Mouse (Mus musculus): ENCODE data around the gene Diablo. TPM values are rescaled to one million over a fixed set of nuclear protein-coding genes. Genes with fewer than 3 reads are reported as not detected.
A peak's percentile ranks its signal among the peaks of the same experiment; 100 is the strongest.

The Diablo gene
- polyA plus RNA-seq (2015; fragmentation: Nextera tagmentation; extraction: Ambion mirVana), result 104 and 113 TPM in 2 replicates

DNA sequence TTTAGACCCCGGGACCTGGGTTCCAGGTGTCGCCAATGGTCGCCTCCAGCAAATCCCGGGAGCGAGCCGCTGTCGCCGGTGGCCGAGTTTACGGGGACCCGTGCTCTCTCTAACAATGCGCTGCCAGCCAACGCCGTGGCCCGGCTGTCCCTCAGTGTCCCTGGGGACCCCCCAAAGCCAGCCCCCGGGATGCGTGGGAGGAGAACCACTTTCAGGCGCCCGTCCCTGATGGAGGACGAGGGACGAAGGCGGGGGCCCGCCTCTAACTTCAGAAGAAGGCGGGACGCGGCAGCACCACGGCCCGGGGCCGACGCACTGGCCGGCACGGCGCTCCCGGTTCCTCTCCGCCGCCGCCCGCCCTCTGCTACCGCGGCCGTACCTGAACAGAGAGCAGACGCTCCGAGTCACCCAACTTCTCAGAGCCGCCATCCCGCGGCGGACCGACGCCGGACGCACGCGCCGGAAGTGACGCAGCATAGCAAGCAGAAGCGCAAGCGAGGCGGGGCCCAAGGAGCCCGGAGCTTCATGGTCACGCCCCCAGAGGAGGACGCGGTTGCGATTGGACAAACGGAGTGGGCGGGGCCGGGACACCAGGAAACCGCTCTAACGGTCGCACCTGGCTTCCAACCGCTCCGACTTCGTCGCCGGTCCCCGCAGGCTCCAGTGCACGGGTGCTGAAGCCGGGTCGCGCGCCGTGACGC lies at the start of gene Diablo:
TSS of gene Diablo (minus strand) at position 485 of the 701 bp plus-strand sequence.
- under 1% methylated on average over 77 of the region's 82 CpGs for WGBS
- ATAC-seq (ENCODE audit: low read depth), result peak; percentile 99
- Histone ChIP-seq H3K4me1 (replicated peaks; ENCODE audit: control insufficient read depth, insufficient read depth, low read length) (peaks cover 11% of the 10 kb centered on the region), H3K9ac (ENCODE audit: low read length) (peak within 1 kb of the TSS; percentile 89), H3K4me3 (ENCODE audit: low read length) (peak within 1 kb of the TSS; percentile 88), H3K9me3 (ENCODE audit: control insufficient read depth, low read length) (no peaks in the 10 kb centered on the region), H3K27ac (ENCODE audit: low read length) (peak within 1 kb of the TSS; percentile 24; the same call in 1 of the 2 replicates), H3K4me2 (ENCODE audit: low read depth, low read length) (peak within 1 kb of the TSS; percentile 68), H3K36me3 (ENCODE audit: control insufficient read depth, insufficient read depth, low read length) (no peaks in the 10 kb centered on the region; the same call in 1 of the 2 replicates), H3K27me3 (ENCODE audit: control insufficient read depth, insufficient read depth, low read depth, low read length) (no peaks in the 10 kb centered on the region)

DNA sequence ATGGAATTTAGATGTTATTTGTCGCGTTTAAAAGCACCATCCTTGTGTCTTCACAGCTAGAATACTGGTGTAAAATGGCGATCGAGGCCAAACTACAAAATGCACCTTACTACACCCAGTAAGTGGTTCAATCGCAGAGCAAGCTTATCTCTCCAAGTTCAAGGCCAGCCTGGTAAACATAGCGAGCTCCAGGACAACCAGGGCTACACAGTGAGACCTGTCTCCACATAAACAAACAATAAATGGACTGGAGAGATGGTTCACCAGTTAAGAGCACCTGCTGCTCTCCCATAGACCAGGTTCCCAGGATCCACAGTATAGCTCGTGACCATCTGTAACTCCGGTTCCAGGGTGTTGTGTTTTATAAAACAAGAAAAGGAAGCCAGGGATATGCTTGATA lies 49.4 kb upstream of the Diablo start:
- peak; percentile 29 for ATAC-seq (ENCODE audit: low read depth)
- Histone ChIP-seq H3K9ac (ENCODE audit: low read length) (no peak overlapping the region), H3K9me3 (ENCODE audit: control insufficient read depth, low read length) (no peaks in the 10 kb centered on the region), H3K4me3 (ENCODE audit: low read length) (peak overlapping the region; percentile 92), H3K36me3 (ENCODE audit: control insufficient read depth, insufficient read depth, low read length) (peaks cover 7% of the 10 kb centered on the region), H3K27me3 (ENCODE audit: control insufficient read depth, insufficient read depth, low read depth, low read length) (no peaks in the 10 kb centered on the region), H3K4me1 (replicated peaks; ENCODE audit: control insufficient read depth, insufficient read depth, low read length) (peaks cover 6% of the 10 kb centered on the region; the same call in 1 of the 2 replicates), H3K4me2 (ENCODE audit: low read depth, low read length) (peak overlapping the region; percentile 96), H3K27ac (ENCODE audit: low read length) (no peak overlapping the region)
- WGBS, result 59% methylated on average over 8 of the region's 8 CpGs

DNA sequence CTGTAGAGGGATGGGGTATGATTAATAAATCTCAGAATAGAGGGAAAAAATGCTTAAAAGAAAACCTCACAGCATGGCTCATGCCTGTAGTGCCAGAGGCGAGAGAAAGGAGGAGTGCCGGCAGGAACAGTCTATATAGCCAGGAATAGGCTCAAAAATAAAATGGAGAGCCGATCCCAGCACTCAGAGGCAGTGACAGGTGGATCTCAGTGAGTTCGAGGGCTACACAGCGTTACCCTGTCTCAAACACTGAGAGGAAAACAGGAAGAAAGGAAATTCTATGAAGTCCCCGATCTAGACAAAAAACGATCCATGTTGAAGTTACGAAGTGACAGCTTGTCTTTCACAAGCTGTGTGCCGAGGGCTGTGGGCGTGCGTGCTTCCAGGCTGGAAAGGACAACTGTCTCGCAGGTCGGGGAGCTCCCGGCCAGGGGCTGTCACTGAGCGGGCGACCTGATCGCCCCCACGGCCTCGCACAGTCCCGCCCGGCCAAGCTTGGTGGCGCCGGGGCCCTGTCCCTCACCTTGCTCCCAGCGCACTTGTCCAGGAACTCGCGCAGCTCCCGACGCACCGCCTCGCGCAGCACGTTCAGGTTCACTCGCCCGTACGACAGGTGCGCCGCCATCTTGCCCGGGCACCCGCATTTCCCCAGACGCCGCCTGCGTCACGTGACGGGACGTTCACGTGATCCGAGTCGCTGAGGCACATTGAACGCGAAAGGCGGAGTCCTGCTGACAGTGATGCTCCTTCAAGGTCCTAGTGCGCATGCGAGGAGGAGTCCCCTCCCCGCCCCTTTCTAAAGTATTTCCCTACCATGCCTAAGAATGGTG lies 48.6 kb upstream of the Diablo start, which contains the start of gene Vps33a:
TSS of gene Vps33a (minus strand) at position 682 of the 830 bp plus-strand sequence.
- Histone ChIP-seq H3K27me3 (ENCODE audit: control insufficient read depth, insufficient read depth, low read depth, low read length) (no peaks in the 10 kb centered on the region), H3K9me3 (ENCODE audit: control insufficient read depth, low read length) (no peaks in the 10 kb centered on the region), H3K4me1 (replicated peaks; ENCODE audit: control insufficient read depth, insufficient read depth, low read length) (peaks cover 6% of the 10 kb centered on the region; the same call in 1 of the 2 replicates), H3K36me3 (ENCODE audit: control insufficient read depth, insufficient read depth, low read length) (peaks cover 7% of the 10 kb centered on the region), H3K4me3 (ENCODE audit: low read length) (peak within 1 kb of the TSS; percentile 92), H3K4me2 (ENCODE audit: low read depth, low read length) (peak within 1 kb of the TSS; percentile 96), H3K27ac (ENCODE audit: low read length) (peak within 1 kb of the TSS; percentile 65), H3K9ac (ENCODE audit: low read length) (peak within 1 kb of the TSS; percentile 86)
- WGBS, result under 1% methylated on average over 54 of the region's 54 CpGs
- ATAC-seq (ENCODE audit: low read depth), result peak; percentile 97

DNA sequence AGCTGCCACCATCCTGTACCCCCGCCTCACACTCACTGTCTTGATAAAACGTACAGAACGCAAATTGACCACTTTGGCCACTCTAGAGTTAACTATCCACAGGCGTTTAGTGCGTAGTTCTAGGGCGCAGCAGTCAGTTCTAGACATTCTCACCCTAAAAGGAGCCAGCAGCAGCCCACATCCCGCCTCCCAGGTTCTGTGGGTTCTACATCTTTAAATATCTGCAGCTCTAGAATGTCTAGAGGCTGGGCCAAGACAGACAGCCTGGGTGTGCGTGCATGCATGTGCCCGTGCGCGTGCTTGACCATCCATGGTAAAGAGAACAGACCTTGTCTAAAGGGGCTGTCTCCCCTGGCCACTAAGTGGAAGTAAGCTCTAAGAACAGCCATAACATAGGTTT lies 37.2 kb upstream of the Diablo start:
- Histone ChIP-seq H3K27ac (ENCODE audit: low read length) (no peak overlapping the region), H3K9me3 (ENCODE audit: control insufficient read depth, low read length) (no peaks in the 10 kb centered on the region), H3K4me1 (replicated peaks; ENCODE audit: control insufficient read depth, insufficient read depth, low read length) (no peaks in the 10 kb centered on the region), H3K9ac (ENCODE audit: low read length) (no peak overlapping the region), H3K4me3 (ENCODE audit: low read length) (no peak overlapping the region), H3K27me3 (ENCODE audit: control insufficient read depth, insufficient read depth, low read depth, low read length) (no peaks in the 10 kb centered on the region), H3K4me2 (ENCODE audit: low read depth, low read length) (no peak overlapping the region), H3K36me3 (ENCODE audit: control insufficient read depth, insufficient read depth, low read length) (peaks cover 23% of the 10 kb centered on the region)
- ATAC-seq (ENCODE audit: low read depth), result no peak
- WGBS, result 91% methylated on average over 11 of the region's 11 CpGs

DNA sequence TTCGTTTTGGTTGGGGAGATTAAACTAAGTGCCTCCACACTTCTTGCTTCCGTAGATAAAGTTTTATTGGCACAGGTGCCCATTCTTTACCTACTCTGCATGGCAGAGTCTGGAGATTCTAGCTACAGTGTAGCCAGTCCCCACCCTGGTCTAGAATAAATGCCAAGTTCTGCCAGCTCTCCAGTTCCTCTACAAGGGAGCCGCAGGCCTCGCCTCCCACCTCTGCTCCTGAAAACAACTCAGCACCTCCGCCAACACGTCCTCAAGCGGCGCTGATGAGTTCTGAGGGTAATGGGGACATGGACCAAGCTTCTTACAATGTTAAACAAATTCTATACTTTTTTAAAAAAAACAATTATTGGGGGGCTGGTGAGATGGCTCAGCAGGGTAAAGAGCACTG lies 35.6 kb upstream of the Diablo start:
- Histone ChIP-seq H3K27ac (ENCODE audit: low read length) (no peak overlapping the region), H3K36me3 (ENCODE audit: control insufficient read depth, insufficient read depth, low read length) (peaks cover 17% of the 10 kb centered on the region), H3K4me2 (ENCODE audit: low read depth, low read length) (no peak overlapping the region), H3K9ac (ENCODE audit: low read length) (no peak overlapping the region), H3K4me1 (replicated peaks; ENCODE audit: control insufficient read depth, insufficient read depth, low read length) (no peaks in the 10 kb centered on the region), H3K27me3 (ENCODE audit: control insufficient read depth, insufficient read depth, low read depth, low read length) (no peaks in the 10 kb centered on the region), H3K4me3 (ENCODE audit: low read length) (no peak overlapping the region), H3K9me3 (ENCODE audit: control insufficient read depth, low read length) (no peaks in the 10 kb centered on the region)
- no peak for ATAC-seq (ENCODE audit: low read depth)
- 89% methylated on average over 8 of the region's 8 CpGs for WGBS

DNA sequence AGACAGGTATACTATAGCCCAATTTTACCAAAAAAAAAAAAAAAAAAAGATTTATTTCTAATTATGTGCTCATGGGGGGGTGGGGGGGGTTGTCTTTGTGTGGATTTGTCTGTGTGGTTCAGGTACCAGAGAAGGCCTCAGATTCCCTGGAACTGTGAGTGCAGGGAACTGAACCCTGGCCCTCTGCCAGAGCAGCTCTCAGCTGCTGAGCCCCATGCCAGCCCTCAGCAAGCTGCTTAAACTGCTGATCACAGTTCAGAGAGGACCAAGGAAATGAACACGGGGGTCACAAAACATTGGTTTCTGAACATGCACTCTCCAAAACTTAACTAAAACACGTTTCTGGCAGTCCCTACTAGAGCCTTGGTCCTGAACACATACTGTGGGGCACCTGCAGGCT lies 32.5 kb upstream of the Diablo start:
- Histone ChIP-seq H3K4me3 (ENCODE audit: low read length) (no peak overlapping the region), H3K4me2 (ENCODE audit: low read depth, low read length) (no peak overlapping the region), H3K9ac (ENCODE audit: low read length) (no peak overlapping the region), H3K36me3 (ENCODE audit: control insufficient read depth, insufficient read depth, low read length) (peaks cover 14% of the 10 kb centered on the region), H3K4me1 (replicated peaks; ENCODE audit: control insufficient read depth, insufficient read depth, low read length) (no peaks in the 10 kb centered on the region), H3K27me3 (ENCODE audit: control insufficient read depth, insufficient read depth, low read depth, low read length) (no peaks in the 10 kb centered on the region), H3K9me3 (ENCODE audit: control insufficient read depth, low read length) (no peaks in the 10 kb centered on the region), H3K27ac (ENCODE audit: low read length) (no peak overlapping the region)
- 58% methylated on average over 2 of the region's 2 CpGs for WGBS
- ATAC-seq (ENCODE audit: low read depth), result no peak

DNA sequence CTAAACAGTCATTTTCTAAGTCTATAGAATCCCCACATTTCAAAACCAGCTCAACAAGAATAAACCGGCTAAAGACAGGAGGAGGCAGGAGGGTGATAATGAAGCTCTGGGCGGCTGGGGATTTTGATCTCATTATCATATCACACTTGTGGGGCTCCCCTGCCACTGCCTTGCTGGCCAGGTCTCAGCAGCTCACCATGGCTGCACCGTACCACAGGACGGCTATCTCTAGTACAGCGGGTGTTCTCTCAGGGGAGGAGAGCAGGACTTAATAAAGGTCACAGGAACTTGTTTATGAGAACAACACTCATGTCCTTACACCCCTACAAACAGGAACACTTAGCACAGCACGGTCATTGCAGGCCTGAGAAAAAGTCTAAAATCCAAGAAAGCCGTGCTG lies 31.7 kb upstream of the Diablo start:
- ATAC-seq (ENCODE audit: low read depth), result no peak
- Histone ChIP-seq H3K36me3 (ENCODE audit: control insufficient read depth, insufficient read depth, low read length) (peaks cover 12% of the 10 kb centered on the region), H3K4me2 (ENCODE audit: low read depth, low read length) (no peak overlapping the region), H3K4me1 (replicated peaks; ENCODE audit: control insufficient read depth, insufficient read depth, low read length) (no peaks in the 10 kb centered on the region), H3K27ac (ENCODE audit: low read length) (no peak overlapping the region), H3K9me3 (ENCODE audit: control insufficient read depth, low read length) (no peaks in the 10 kb centered on the region), H3K4me3 (ENCODE audit: low read length) (no peak overlapping the region), H3K9ac (ENCODE audit: low read length) (no peak overlapping the region), H3K27me3 (ENCODE audit: control insufficient read depth, insufficient read depth, low read depth, low read length) (no peaks in the 10 kb centered on the region)
- WGBS, result 88% methylated on average over 7 of the region's 7 CpGs

DNA sequence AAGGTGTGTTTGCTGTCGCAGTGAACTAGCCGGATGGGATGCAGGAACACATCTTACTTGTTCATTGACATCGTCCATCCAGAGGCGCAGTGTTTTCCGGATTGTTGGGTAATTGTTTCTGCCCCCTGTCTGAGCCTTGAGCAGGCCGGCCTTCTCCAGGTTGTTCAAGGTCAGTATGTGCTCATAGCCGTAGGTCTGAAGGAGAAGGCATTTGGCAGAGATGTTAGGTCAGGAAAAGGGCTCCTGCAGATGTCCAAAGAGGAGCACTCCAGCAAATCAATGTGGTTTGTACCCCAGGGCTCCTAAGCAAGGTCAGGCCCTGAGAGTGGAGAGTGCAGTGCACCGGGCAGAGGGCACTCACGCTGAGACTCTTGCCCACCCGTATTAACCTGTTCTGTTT lies 9.8 kb upstream of the Diablo start:
- Histone ChIP-seq H3K4me1 (replicated peaks; ENCODE audit: control insufficient read depth, insufficient read depth, low read length) (no peaks in the 10 kb centered on the region), H3K27ac (ENCODE audit: low read length) (no peak overlapping the region), H3K9me3 (ENCODE audit: control insufficient read depth, low read length) (no peaks in the 10 kb centered on the region), H3K36me3 (ENCODE audit: control insufficient read depth, insufficient read depth, low read length) (peaks cover 34% of the 10 kb centered on the region; the same call in 1 of the 2 replicates), H3K4me3 (ENCODE audit: low read length) (no peak overlapping the region), H3K27me3 (ENCODE audit: control insufficient read depth, insufficient read depth, low read depth, low read length) (no peaks in the 10 kb centered on the region), H3K9ac (ENCODE audit: low read length) (no peak overlapping the region), H3K4me2 (ENCODE audit: low read depth, low read length) (no peak overlapping the region)
- ATAC-seq (ENCODE audit: low read depth), result no peak
- 91% methylated on average over 10 of the region's 10 CpGs for WGBS

DNA sequence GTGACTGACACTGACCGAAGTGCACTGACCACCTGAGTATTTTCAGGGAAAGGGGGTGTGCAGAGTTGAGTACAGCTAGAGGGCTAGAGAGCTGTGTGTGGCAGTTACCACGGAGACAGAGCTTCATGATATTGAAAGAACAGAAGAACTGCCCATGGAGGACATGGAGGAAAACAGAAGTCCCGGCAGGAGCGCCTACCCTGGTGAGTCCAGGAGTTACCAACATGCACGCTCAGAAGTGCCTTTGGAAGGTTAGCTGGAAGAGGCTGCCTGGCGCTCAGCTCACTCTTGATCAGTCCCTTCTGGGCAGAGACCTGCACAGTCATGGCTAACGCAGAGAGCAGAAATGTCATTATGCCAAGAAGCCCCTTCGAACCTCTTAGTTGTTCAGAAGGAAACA lies 6.1 kb upstream of the Diablo start:
- Histone ChIP-seq H3K9me3 (ENCODE audit: control insufficient read depth, low read length) (no peaks in the 10 kb centered on the region), H3K36me3 (ENCODE audit: control insufficient read depth, insufficient read depth, low read length) (peaks cover 27% of the 10 kb centered on the region; the same call in 1 of the 2 replicates), H3K27ac (ENCODE audit: low read length) (no peak overlapping the region), H3K9ac (ENCODE audit: low read length) (no peak overlapping the region), H3K27me3 (ENCODE audit: control insufficient read depth, insufficient read depth, low read depth, low read length) (no peaks in the 10 kb centered on the region), H3K4me2 (ENCODE audit: low read depth, low read length) (no peak overlapping the region), H3K4me3 (ENCODE audit: low read length) (no peak overlapping the region), H3K4me1 (replicated peaks; ENCODE audit: control insufficient read depth, insufficient read depth, low read length) (no peaks in the 10 kb centered on the region)
- 84% methylated on average over 8 of the region's 8 CpGs for WGBS
- no peak for ATAC-seq (ENCODE audit: low read depth)

Measured in lung, embryonic 16.5 days (tissue).